Mouse (Mus musculus): ENCODE data around the gene Pgpep1l. TPM values are rescaled to one million over a fixed set of nuclear protein-coding genes. Genes with fewer than 3 reads are reported as not detected.
"Not testable (repeated sequence)": the region's sequence is repeated elsewhere in the genome, so short reads cannot be mapped to it uniquely, and the experiment has no call there.

The Pgpep1l gene
- total and polyA plus RNA-seq, 3 experiments: not detected

GRCm38 (mm10) chr7:68283133-68283520 lies 19.1 kb upstream of the Pgpep1l start:
- not testable (repeated sequence) for DNase-seq

GRCm38 (mm10) chr7:68282304-68283132 lies 18.5 kb upstream of the Pgpep1l start:
- no peak for DNase-seq

DNA sequence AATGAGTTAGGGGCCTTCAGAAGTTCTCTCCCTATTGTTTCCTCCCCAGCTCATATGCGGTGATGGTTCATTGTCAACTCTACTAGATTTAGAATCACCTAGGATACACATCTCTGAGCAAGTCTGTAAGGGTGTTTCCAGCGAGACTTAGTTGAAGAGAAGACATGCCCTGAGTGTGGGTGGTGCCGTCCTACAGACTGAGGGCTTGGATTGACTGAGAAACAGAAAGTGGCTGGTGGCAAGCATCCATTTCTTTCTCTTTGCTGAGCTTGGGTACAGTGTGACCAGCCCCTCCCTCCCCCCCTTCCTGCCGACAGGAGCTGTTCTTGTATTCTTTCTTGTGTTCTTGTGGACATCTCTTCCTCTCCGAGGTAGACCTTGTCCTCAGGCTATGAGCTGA lies 17.3 kb upstream of the Pgpep1l start:
- no peak for DNase-seq

GRCm38 (mm10) chr7:68280352-68280869 lies 16.4 kb upstream of the Pgpep1l start:
- no peak for DNase-seq

GRCm38 (mm10) chr7:68279481-68279880 lies 15.4 kb upstream of the Pgpep1l start:
- DNase-seq: no peak

DNA sequence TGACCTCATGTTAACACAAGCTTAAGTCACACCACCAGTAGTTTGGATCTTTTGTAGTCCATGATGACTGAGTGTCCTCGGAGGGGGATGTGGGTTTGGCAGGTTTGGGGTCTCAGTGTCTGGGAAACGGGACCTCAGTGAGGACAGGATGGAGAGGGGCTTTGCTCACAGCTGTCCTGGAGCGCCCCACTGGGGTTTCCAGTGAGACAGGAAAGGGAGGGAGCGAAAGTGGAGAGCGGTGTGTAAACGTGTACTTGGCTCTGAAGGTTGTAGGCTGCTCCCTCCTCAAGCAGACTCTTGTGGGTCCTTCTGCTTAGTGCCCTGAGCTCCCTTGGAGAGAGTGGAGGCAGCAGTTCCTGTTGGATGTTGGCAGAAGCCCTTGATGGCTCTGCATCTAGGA lies 14.9 kb upstream of the Pgpep1l start:
- no peak for DNase-seq

GRCm38 (mm10) chr7:68278385-68278784 lies 14.4 kb upstream of the Pgpep1l start:
- DNase-seq: no peak

DNA sequence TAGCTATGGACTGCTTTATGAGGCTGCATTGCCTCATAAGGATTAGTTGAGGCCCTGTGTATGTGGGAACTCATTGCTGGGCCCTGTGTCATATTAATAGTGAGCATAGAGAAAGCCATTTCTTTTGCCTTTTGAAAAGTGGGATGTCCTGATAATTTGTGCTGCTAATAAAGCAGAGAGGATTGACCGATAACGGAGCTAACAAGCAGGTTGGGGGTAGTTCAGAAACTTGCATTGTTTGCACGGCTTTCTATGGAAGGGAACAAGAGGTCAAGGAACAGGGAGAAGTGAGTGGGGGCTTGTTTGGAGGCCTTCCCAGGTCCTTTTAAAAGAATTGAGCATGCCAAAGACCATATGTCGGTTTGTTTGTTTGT lies 13.9 kb upstream of the Pgpep1l start:
- no peak for DNase-seq

DNA sequence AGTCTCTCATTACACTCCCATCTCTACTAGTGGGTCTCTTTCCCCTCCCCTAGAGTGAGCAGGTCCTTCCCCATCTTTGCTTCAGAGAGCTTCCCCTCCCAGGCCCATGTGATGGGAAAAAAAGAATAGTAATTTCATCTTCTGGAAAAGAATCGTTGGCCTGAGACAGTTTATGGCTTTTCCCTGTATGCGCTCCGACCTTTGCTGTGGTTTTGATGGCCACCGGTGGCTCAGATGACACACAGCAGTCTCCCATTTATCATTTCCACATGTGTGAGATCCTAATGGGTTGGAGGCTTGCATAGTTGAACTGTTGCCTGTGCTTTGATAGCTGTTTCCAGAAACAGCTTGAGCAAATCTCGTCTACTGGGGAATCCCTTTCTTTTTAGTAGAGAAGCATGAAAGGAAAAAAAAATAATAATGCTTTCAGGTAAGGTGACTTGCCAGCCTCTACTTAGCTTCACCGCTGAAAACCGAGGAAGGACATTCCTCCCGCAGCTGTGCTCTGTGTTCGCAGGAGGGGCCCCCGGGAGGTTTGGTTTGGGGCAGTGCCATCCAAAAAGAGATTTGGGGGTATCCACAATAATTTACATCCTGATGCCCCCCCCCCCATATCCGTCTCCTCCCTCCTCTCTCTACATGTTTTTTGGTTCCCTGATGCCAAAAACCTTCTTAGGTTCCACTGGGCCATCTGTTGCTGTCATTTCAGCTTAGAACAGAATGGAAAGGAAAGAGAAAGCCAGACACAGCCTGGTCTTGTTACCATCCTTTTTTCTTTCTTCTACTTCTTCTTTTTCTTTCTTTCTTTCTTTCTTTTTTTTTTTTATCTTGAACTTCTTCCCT lies 13.2 kb upstream of the Pgpep1l start:
- no peak for DNase-seq

- DNase-seq: peak; percentile 20
These were observed 12.1 kb upstream of the Pgpep1l start for GRCm38 (mm10) chr7:68275838-68276731.

DNA sequence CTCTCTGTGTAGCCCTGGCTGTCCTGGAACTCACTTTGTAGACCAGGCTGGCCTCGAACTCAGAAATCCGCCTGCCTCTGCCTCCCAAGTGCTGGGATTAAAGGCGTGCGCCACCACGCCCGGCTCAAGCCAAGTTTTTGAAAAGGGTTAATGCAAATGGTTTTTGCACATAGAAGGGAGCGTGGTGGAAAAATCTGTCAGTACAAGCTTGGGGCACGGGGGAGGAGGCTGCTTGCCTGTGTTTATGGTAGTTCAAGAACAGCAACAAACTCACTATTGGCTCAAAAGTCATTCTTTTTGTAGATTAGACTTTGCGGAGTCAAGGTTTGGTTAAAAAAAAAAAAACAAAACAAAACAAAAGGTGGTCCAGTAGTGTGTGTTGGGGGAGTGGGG lies 11.4 kb upstream of the Pgpep1l start:
- not testable (repeated sequence) for DNase-seq

DNA sequence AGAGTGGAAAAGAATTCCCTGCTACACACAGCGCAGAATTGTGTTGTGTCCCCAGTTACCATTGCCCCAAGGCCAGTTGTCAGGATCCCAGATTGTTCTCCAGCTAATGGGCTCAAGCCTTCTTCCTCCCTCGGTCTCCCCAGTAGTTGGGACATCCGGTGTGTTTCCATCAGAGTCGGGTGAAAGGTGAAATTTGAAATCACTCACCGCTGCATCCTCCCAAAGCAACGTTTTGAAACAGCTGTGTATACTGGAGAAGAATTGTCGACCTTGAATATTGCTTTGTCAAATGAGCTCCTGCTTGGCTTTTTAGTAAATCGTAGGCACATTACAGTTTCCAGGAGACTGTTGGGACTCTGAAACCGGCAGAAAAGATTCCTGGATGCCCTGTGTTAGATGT lies 10.9 kb upstream of the Pgpep1l start:
- DNase-seq: no peak

DNA sequence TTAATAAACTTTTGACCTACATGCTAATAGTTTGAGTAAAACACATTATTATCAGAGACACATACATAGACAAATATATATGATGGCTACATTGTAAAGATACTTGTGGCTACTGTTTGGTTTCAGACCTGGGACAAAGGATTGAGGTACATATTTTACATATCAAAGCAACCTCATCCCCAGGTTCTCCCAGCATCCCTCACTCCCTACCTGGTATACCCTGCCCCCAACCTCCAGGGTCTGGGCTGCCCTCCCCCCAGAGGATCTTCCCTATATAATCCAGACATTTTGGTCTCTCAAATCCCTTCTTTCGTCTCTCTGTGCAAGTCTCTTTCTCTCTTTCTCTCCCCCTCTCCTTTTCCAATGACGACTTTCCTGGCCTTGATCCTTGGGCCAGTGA lies 10.2 kb upstream of the Pgpep1l start:
- DNase-seq: no peak

- no peak for DNase-seq
These were observed 9.5 kb upstream of the Pgpep1l start, which contains the start of gene Fam169b for GRCm38 (mm10) chr7:68273515-68273914. Gene Fam169b (plus strand): TSS chr7:68273839.

GRCm38 (mm10) chr7:68272607-68273006 lies 8.6 kb upstream of the Pgpep1l start:
- no peak for DNase-seq

- DNase-seq: no peak
These were observed 7.8 kb upstream of the Pgpep1l start for GRCm38 (mm10) chr7:68271816-68272215.

- DNase-seq: no peak
These were observed 6.5 kb upstream of the Pgpep1l start for GRCm38 (mm10) chr7:68270551-68270950.

DNA sequence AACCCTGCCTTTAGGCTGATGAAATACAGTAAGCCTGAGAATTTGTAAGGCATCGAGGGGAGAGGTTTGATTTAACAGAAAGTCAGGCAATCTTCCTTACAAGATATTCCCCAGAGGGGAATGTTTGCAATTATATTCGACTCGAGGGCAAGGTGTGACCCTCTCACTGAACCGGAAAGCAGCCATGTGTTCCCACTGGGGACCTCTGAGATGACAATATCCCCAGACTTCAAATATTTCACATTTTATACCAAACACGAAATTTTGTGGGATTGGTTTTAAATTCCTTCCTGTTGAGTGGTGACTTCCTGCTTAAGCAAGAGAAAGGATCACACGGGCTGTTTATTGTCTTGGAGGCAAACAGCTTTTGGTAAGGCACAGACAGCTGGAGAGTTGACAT lies 2.7 kb upstream of the Pgpep1l start:
- DNase-seq: no peak

GRCm38 (mm10) chr7:68265391-68265790 lies 1.4 kb upstream of the Pgpep1l start:
- DNase-seq: no peak

GRCm38 (mm10) chr7:68264531-68264930 lies 498 bp upstream of the Pgpep1l start:
- DNase-seq: peak; percentile 15

GRCm38 (mm10) chr7:68263346-68264027 lies 546 bp downstream of the Pgpep1l start:
- no peak for DNase-seq
